Mouse (Mus musculus) lung, postnatal 0 days (tissue): ENCODE measurements at regions not wholly inside any gene's neighbourhood (a gene's known extent, or its start where the extent isn't known, plus 50 kb on each side); places are given as distances from the start of the nearest gene placed in this dataset.
"Not testable (repeated sequence)": the region's sequence is repeated elsewhere in the genome, so short reads cannot be mapped to it uniquely, and the experiment has no call there.

ENCODE experiments used
- ATAC-seq: fragments of 200-750 bp; cut with Nextera tagmentation; 2 replicates; pipeline ENCODE4 v1.8.0; 2017; ENCODE audit warnings: moderate library complexity
- DNase-seq: peaks from one replicate; pipeline ENCODE4 v3.0.0-alpha.2; 2016; ENCODE audit warnings: low spot score
- H3K27ac ChIP-seq: fragments of 300-500 bp; sonication (generic); 2 replicates; pipeline ENCODE4 v1.5.1; 2014; ENCODE audit warnings: antibody characterized with exemption, mild to moderate bottlenecking, low read length, mixed read lengths
- H3K27me3 ChIP-seq: fragments of 300-500 bp; sonication (generic); replicated peaks from 2 replicates; pipeline ENCODE4 v1.6.1; 2014; ENCODE audit warnings: low read length, mixed read lengths; ENCODE audit not compliant: insufficient read depth
- H3K36me3 ChIP-seq: fragments of 300-500 bp; sonication (generic); 2 replicates; pipeline ENCODE4 v1.6.1; 2014; ENCODE audit warnings: low read length, mixed read lengths; ENCODE audit not compliant: insufficient read depth
- H3K4me1 ChIP-seq: fragments of 300-500 bp; sonication (generic); 2 replicates; pipeline ENCODE4 v1.6.1; 2014; ENCODE audit warnings: antibody characterized with exemption, low read depth, low read length, mixed read lengths; ENCODE audit not compliant: insufficient read depth
- H3K4me2 ChIP-seq: fragments of 300-500 bp; sonication (generic); replicated peaks from 2 replicates; pipeline ENCODE4 v1.6.1; 2014; ENCODE audit warnings: low read depth, mild to moderate bottlenecking, low read length, moderate library complexity, mixed read lengths
- H3K4me3 ChIP-seq: fragments of 300-500 bp; sonication (generic); 2 replicates; pipeline ENCODE4 v1.5.1; 2014; ENCODE audit warnings: low read depth, low read length
- H3K9ac ChIP-seq: fragments of 300-500 bp; sonication (generic); replicated peaks from 2 replicates; pipeline ENCODE4 v1.6.1; 2014; ENCODE audit warnings: low read depth, mild to moderate bottlenecking
- H3K9me3 ChIP-seq: fragments of 300-500 bp; sonication (generic); 2 replicates; pipeline ENCODE4 v1.6.1; 2016; ENCODE audit warnings: low read length, mixed read lengths
- WGBS: fragments of 180-500 bp; shearing (Covaris S2); extraction: QIAGEN DNeasy Blood & Tissue Kit; methylation state at CpG from one replicate; pipeline ENCODE4 v1.1.7; 2014; 5-methylcytosine and 5-hydroxymethylcytosine counted together

GRCm38 (mm10) chrX:151708055-151708670 is 92.4 kb upstream of the Huwe1 start:
- 2% methylated on average over 4 of the region's 4 CpGs for WGBS
- H3K4me1 ChIP-seq, H3K27ac ChIP-seq, ATAC-seq, H3K36me3 ChIP-seq, H3K4me2 ChIP-seq, H3K9ac ChIP-seq, H3K27me3 ChIP-seq, H3K9me3 ChIP-seq, H3K4me3 ChIP-seq: not testable (repeated sequence)
- peak; percentile 5 for DNase-seq
